Mouse (Mus musculus): ENCODE results near the gene Olfr324. TPM values are rescaled to one million over a fixed set of nuclear protein-coding genes. Genes with fewer than 3 reads are reported as not detected.
A peak's percentile ranks its signal among the peaks of the same experiment; 100 is the strongest.

Olfr324 gene
- polyA plus RNA-seq, 1 experiment from 2014 or later, result not detected

- WGBS (ENCODE audit: insufficient replicate concordance), result 1% methylated on average over 34 of the region's 34 CpGs
- ATAC-seq (replicated peaks; ENCODE audit: insufficient number of reproducible peaks, low FRiP score, low TSS enrichment), result peak; percentile 63; the same call in 1 of the 2 replicates
- H3K27ac ChIP-seq (ENCODE audit: low read depth, low read length), result peak within 1 kb of the TSS; percentile 75
Observed at GRCm38 (mm10) chr11:58640272-58640867, 45.5 kb downstream of the Olfr324 start, which contains the start of gene Trim58. TSS of gene Trim58 (plus strand) at chr11:58640465.

GRCm38 (mm10) chr11:58641057-58641456 lies 46.1 kb downstream of the Olfr324 start:
- H3K9ac ChIP-seq (ENCODE audit: low read depth, low read length), result peak overlapping the region; percentile 69; the same call in 1 of the 2 replicates
- H3K4me1 ChIP-seq (ENCODE audit: control insufficient read depth, insufficient read depth, low read length), result peaks cover 6% of the 10 kb centered on the region; the same call in 1 of the 2 replicates
- WGBS (ENCODE audit: insufficient replicate concordance), result 25% methylated on average over 14 of the region's 14 CpGs
- H3K27ac ChIP-seq (ENCODE audit: low read depth, low read length), result peak overlapping the region; percentile 75
- peak; percentile 77; the same call in 1 of the 2 replicates for ATAC-seq (replicated peaks; ENCODE audit: insufficient number of reproducible peaks, low FRiP score, low TSS enrichment)
- H3K4me2 ChIP-seq, result peak overlapping the region; percentile 74
- peaks cover 37% of the 10 kb centered on the region for H3K27me3 ChIP-seq (ENCODE audit: control insufficient read depth, insufficient read depth, low read length)
- no peaks in the 10 kb centered on the region for H3K9me3 ChIP-seq (replicated peaks; ENCODE audit: control insufficient read depth, low read length)
- peak overlapping the region; percentile 41 for H3K4me3 ChIP-seq (ENCODE audit: low read depth, low read length)
- no peaks in the 10 kb centered on the region for H3K36me3 ChIP-seq (ENCODE audit: control insufficient read depth, insufficient read depth, low read length)

More at GRCm38 (mm10) chr11:58640272-58640867, 45.5 kb downstream of the Olfr324 start, which contains the start of gene Trim58:
- Histone ChIP-seq H3K4me3 (ENCODE audit: low read depth, low read length) (peak within 1 kb of the TSS; percentile 41), H3K27me3 (ENCODE audit: control insufficient read depth, insufficient read depth, low read length) (peaks cover 37% of the 10 kb centered on the region), H3K4me2 (peak within 1 kb of the TSS; percentile 74), H3K9me3 (replicated peaks; ENCODE audit: control insufficient read depth, low read length) (no peaks in the 10 kb centered on the region), H3K4me1 (ENCODE audit: control insufficient read depth, insufficient read depth, low read length) (peaks cover 6% of the 10 kb centered on the region; the same call in 1 of the 2 replicates), H3K9ac (ENCODE audit: low read depth, low read length) (peak within 1 kb of the TSS; percentile 69), H3K36me3 (ENCODE audit: control insufficient read depth, insufficient read depth, low read length) (no peaks in the 10 kb centered on the region)

GRCm38 (mm10) chr11:58641638-58642358 lies 46.9 kb downstream of the Olfr324 start:
- H3K27me3 ChIP-seq (ENCODE audit: control insufficient read depth, insufficient read depth, low read length), result peaks cover 37% of the 10 kb centered on the region
- peak overlapping the region; percentile 92 for H3K27ac ChIP-seq (ENCODE audit: low read depth, low read length)
- peak overlapping the region; percentile 43 for H3K4me2 ChIP-seq
- no peaks in the 10 kb centered on the region for H3K9me3 ChIP-seq (replicated peaks; ENCODE audit: control insufficient read depth, low read length)
- ATAC-seq (replicated peaks; ENCODE audit: insufficient number of reproducible peaks, low FRiP score, low TSS enrichment), result peak; percentile 87
- H3K36me3 ChIP-seq (ENCODE audit: control insufficient read depth, insufficient read depth, low read length), result no peaks in the 10 kb centered on the region
- H3K9ac ChIP-seq (ENCODE audit: low read depth, low read length), result 0 out of 2 replicates have a peak overlapping the region, but pooled peaks have one; percentile 39
- WGBS (ENCODE audit: insufficient replicate concordance), result 73% methylated on average over 13 of the region's 13 CpGs
- H3K4me1 ChIP-seq (ENCODE audit: control insufficient read depth, insufficient read depth, low read length), result peaks cover 6% of the 10 kb centered on the region; the same call in 1 of the 2 replicates
- H3K4me3 ChIP-seq (ENCODE audit: low read depth, low read length), result peak overlapping the region; percentile 16; the same call in 1 of the 2 replicates

DNA sequence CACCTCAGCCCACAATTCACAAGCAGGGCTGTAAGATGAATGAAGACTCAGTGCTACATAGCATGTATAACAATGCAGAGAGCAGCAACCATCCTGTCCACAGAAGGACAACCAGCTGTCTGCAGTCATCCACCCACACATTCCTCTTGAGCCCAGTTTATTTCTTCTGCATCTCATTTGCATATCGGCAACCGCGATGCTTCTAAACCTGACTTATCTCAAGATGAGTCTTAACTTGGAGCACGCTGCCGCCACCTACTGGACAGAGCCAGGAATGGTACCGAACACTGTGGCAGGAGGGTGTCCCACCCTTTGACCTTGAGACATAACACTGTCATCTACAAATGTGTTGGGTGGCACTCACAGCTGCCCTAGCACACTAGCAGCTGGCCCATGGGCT lies 48.4 kb downstream of the Olfr324 start:
- H3K27me3 ChIP-seq (ENCODE audit: control insufficient read depth, insufficient read depth, low read length), result peaks cover 29% of the 10 kb centered on the region
- H3K4me3 ChIP-seq (ENCODE audit: low read depth, low read length), result no peak overlapping the region
- no peaks in the 10 kb centered on the region for H3K36me3 ChIP-seq (ENCODE audit: control insufficient read depth, insufficient read depth, low read length)
- H3K4me2 ChIP-seq, result peak overlapping the region; percentile 10
- H3K9me3 ChIP-seq (replicated peaks; ENCODE audit: control insufficient read depth, low read length), result no peaks in the 10 kb centered on the region
- no peak overlapping the region for H3K9ac ChIP-seq (ENCODE audit: low read depth, low read length)
- 31% methylated on average over 6 of the region's 6 CpGs for WGBS (ENCODE audit: insufficient replicate concordance)
- peaks cover 6% of the 10 kb centered on the region; the same call in 1 of the 2 replicates for H3K4me1 ChIP-seq (ENCODE audit: control insufficient read depth, insufficient read depth, low read length)
- no peak for ATAC-seq (replicated peaks; ENCODE audit: insufficient number of reproducible peaks, low FRiP score, low TSS enrichment)
- H3K27ac ChIP-seq (ENCODE audit: low read depth, low read length), result 0 out of 2 replicates have a peak overlapping the region, but pooled peaks have one; percentile 46

Other genes with a start within 250 kb of the Olfr324 start
- not detected in 2 replicates for gene Lypd8, start 216.1 kb upstream of the Olfr324 start, polyA plus RNA-seq (2014; fragmentation: Nextera tagmentation; extraction: Ambion mirVana)
- not detected in 2 replicates for gene 1810065E05Rik, start 174.0 kb upstream of the Olfr324 start, polyA plus RNA-seq (2014; fragmentation: Nextera tagmentation; extraction: Ambion mirVana)
- gene Gm12253, start 162.6 kb upstream of the Olfr324 start, polyA plus RNA-seq (2014; fragmentation: Nextera tagmentation; extraction: Ambion mirVana), result not detected in 2 replicates
- gene Lypd9, start 142.2 kb upstream of the Olfr324 start, polyA plus RNA-seq (2014; fragmentation: Nextera tagmentation; extraction: Ambion mirVana), result not detected in 2 replicates
- gene Olfr30, start 132.8 kb upstream of the Olfr324 start, polyA plus RNA-seq (2014; fragmentation: Nextera tagmentation; extraction: Ambion mirVana), result not detected in 2 replicates
- gene Olfr332, start 102.6 kb upstream of the Olfr324 start, polyA plus RNA-seq (2014; fragmentation: Nextera tagmentation; extraction: Ambion mirVana), result not detected in 2 replicates
- not detected in 2 replicates for gene Olfr331, start 92.5 kb upstream of the Olfr324 start, polyA plus RNA-seq (2014; fragmentation: Nextera tagmentation; extraction: Ambion mirVana)
- gene Olfr330, start 60.3 kb upstream of the Olfr324 start, polyA plus RNA-seq (2014; fragmentation: Nextera tagmentation; extraction: Ambion mirVana), result not detected in 2 replicates
- gene Olfr329-ps, start 48.7 kb upstream of the Olfr324 start, polyA plus RNA-seq (2014; fragmentation: Nextera tagmentation; extraction: Ambion mirVana), result not detected in 2 replicates
- 0.09 TPM in 1 of 2 replicates, not detected in the other for gene Olfr328, start 39.5 kb upstream of the Olfr324 start, polyA plus RNA-seq (2014; fragmentation: Nextera tagmentation; extraction: Ambion mirVana)
- not detected in 2 replicates for gene Olfr224, start 24.6 kb upstream of the Olfr324 start, polyA plus RNA-seq (2014; fragmentation: Nextera tagmentation; extraction: Ambion mirVana)
- not detected in 2 replicates for gene Olfr325, start 17.4 kb upstream of the Olfr324 start, polyA plus RNA-seq (2014; fragmentation: Nextera tagmentation; extraction: Ambion mirVana)
- not detected in 2 replicates for gene 2210407C18Rik, start 21.0 kb downstream of the Olfr324 start, polyA plus RNA-seq (2014; fragmentation: Nextera tagmentation; extraction: Ambion mirVana)
- not detected in 2 replicates for gene Olfr323, start 35.4 kb downstream of the Olfr324 start, polyA plus RNA-seq (2014; fragmentation: Nextera tagmentation; extraction: Ambion mirVana)
- gene Trim58, start 45.4 kb downstream of the Olfr324 start, polyA plus RNA-seq (2014; fragmentation: Nextera tagmentation; extraction: Ambion mirVana), result 0.74 and 1.6 TPM in 2 replicates
- gene Olfr322, start 63.7 kb downstream of the Olfr324 start, polyA plus RNA-seq (2014; fragmentation: Nextera tagmentation; extraction: Ambion mirVana), result not detected in 2 replicates
- not detected in 2 replicates for gene Olfr320, start 86.0 kb downstream of the Olfr324 start, polyA plus RNA-seq (2014; fragmentation: Nextera tagmentation; extraction: Ambion mirVana)
- gene Olfr319, start 104.0 kb downstream of the Olfr324 start, polyA plus RNA-seq (2014; fragmentation: Nextera tagmentation; extraction: Ambion mirVana), result not detected in 2 replicates
- gene Olfr318, start 128.9 kb downstream of the Olfr324 start, polyA plus RNA-seq (2014; fragmentation: Nextera tagmentation; extraction: Ambion mirVana), result not detected in 2 replicates
- gene Olfr317, start 144.1 kb downstream of the Olfr324 start, polyA plus RNA-seq (2014; fragmentation: Nextera tagmentation; extraction: Ambion mirVana), result not detected in 2 replicates
- not detected in 2 replicates for gene Olfr316, start 157.6 kb downstream of the Olfr324 start, polyA plus RNA-seq (2014; fragmentation: Nextera tagmentation; extraction: Ambion mirVana)
- gene Olfr315, start 178.1 kb downstream of the Olfr324 start, polyA plus RNA-seq (2014; fragmentation: Nextera tagmentation; extraction: Ambion mirVana), result not detected in 2 replicates
- gene Olfr314, start 187.8 kb downstream of the Olfr324 start, polyA plus RNA-seq (2014; fragmentation: Nextera tagmentation; extraction: Ambion mirVana), result not detected in 2 replicates
- gene Fam183b, start 206.8 kb downstream of the Olfr324 start, polyA plus RNA-seq (2014; fragmentation: Nextera tagmentation; extraction: Ambion mirVana), result 0.52 and 0.58 TPM in 2 replicates
- not detected in 2 replicates for gene Olfr313, start 219.9 kb downstream of the Olfr324 start, polyA plus RNA-seq (2014; fragmentation: Nextera tagmentation; extraction: Ambion mirVana)
- gene Olfr312, start 234.1 kb downstream of the Olfr324 start, polyA plus RNA-seq (2014; fragmentation: Nextera tagmentation; extraction: Ambion mirVana), result not detected in 2 replicates
- gene Olfr311, start 244.1 kb downstream of the Olfr324 start, polyA plus RNA-seq (2014; fragmentation: Nextera tagmentation; extraction: Ambion mirVana), result 0.16 TPM in 1 of 2 replicates, not detected in the other

Measured in heart, embryonic 11.5 days (tissue).